Mouse (Mus musculus): ENCODE data around the gene Spock1.

The Spock1 gene

DNA sequence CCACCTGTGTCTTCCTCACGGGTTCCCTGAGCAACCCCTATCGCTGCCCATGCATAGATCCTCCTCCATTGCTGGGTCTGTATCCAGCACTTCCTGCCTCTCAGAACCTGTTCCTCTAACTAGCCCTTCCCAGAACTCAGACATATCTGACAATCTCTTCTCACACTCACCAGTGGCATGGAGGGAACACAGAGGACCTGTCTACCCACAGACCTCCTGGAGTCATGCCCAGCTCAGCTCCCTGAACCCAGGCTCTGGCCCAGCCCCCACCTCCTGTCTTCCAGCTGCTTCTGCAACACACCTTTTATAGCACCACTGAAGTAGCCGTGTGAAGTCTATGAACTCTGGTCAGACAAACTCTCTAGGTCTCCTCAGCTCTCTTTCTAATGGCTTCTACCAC lies 101.3 kb downstream of the Spock1 start:
- DNase-seq (ENCODE audit: low read depth, low spot score), result no peak

DNA sequence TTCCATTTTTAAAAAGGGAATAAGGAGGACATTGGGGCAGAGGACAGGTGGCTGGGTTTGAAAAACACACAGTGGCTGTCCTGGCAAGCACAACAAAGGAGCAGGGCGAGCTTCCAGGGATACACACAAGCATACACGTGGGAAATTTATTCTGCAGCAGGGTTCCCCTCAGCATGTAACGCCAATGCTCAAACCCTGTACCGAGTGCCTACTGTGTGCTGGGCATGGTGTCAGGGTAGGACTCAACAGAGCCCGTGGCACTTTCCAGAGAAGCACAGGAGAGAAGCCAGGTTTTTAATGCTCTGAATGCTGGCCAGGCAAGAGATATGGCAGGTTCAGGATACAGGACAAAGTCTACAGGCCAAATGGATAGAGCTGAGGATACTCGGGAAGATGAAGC lies 101.8 kb downstream of the Spock1 start:
- DNase-seq (ENCODE audit: low read depth, low spot score), result no peak

DNA sequence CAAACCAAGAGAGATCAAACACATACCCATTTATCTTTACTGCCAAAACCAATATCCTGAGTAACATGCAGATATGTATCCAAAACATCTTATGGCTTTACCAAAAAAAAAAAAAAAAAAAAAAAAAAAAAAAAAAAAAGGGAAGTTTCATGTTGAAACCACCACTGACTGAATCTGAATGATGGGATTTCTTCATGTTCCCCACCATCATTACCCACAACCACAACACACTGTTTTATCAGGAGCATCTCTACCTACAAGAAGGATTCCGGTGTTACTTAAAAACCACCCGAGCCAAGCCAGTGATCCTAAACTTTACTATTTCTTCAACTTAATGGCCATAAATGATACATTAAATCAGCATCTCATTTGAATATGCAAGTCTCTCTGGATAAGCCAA lies 109.5 kb downstream of the Spock1 start:
- no peak for DNase-seq (ENCODE audit: low read depth, low spot score)

DNA sequence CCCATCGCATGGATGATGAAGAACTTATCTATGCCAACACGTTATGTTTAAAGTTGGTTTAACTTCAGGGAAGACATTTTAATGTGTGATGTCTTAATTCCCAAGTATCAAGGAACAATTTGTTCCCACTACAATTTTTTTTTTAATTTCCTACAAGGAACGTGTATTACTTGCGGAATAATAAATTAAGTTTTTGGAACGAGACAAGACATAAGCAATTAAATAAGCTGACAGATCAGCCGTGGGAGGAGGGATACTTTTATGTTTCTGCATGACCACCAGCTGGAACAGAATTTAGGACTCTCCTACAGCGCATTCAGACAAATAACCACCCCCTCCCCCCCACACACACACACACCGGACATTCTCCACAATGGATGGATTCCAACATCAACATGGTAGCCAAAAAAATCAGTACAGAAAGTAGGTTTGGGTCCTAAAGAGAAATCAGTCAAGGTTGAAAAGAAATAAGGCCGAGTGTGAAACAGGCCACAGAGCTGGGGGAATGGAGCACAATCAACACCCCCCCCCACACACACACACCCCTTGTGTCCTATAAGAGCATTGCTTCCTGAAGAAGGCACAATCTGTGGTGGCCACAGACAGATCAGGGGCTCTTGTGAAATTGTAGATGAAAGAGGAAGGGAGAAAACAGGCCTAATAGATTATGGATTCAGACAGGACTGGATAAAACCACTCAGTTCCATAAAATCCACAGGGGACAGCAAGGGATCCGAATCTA lies 111.0 kb downstream of the Spock1 start:
- no peak for DNase-seq (ENCODE audit: low read depth, low spot score)

DNA sequence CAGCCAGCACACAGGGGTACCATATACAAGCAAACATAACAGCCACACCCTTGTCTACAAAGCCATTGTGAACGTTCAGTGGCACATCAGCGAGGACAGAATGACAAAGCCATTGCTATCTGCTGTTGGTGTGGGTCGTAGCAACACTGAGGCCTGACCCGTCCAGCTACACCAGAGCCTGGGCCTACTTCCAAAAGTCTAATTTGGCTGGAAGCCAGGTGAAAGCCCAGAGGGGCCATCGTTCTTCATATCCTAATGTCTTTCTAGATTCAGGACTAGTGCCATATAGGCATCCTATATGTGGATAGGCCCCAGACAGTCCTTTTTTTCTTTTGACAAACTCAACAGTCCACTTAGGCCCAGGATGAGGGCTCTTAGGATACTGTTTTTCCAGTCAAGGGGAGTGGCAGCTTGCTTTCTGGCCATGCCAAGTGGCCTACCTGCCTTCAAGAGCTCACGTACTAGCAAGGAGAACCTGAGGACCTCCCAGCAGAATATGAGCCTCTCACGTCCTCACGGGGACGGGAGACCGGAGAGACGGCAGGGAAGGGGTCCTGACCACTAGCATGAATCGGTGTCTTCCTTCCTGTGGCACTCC lies 114.4 kb downstream of the Spock1 start:
- no peak for DNase-seq (ENCODE audit: low read depth, low spot score)

DNA sequence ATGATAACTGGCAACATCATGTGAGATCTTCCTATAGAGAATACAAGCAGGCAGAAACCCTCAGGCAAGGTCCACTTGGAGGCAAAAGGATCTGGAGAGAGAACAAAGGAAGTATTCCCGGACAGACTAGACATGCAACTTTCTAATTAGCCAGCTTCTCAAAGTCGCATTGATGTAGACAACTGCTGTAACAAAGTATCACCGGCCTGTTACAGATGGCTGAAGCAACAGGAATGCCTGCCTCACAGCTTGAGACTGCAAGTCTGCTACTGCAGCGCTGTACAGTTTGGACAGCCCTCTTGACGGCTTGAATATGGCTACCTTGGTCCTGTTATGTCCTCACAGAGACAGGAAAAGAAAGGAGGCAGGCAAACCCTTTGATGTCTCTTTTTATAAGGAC lies 118.3 kb downstream of the Spock1 start:
- no peak for DNase-seq (ENCODE audit: low read depth, low spot score)

DNA sequence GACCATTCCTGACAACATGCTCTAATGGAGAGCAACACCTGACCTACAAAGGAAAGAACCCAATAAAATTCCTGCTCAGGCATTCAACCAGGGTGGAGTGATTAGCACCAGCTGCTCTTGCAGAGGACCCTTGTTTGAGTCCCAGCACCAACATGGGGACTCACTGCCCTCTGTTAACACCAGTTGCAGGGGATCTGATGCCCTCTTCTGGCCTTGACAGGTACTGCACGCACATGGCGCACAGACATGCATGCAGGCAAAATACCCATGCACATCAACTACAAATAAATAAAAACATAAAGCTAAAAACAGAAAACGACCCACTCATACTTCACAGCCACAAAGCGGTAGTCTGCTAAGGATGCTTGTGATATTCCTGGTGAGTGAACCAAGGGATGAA lies 119.8 kb downstream of the Spock1 start:
- DNase-seq (ENCODE audit: low read depth, low spot score), result no peak

DNA sequence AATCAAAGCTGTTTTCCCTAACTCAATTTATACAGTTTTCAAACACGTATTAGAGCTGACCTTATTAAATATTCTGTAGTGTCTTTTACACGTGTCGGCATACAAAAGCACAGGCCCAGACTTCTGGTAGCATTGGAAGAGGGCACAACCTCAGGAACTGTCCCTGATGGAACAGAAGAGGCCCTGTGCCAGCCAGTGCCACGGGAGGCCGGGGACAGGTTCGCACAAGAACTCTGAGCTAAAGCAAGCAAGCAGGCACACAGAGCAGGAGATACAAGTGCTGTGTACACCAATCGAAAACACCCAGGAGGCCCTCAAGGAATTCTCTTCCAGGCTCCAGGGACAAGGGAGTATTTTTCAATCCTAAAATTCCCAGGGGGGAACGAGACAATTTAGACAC lies 121.9 kb downstream of the Spock1 start:
- no peak for DNase-seq (ENCODE audit: low read depth, low spot score)

DNA sequence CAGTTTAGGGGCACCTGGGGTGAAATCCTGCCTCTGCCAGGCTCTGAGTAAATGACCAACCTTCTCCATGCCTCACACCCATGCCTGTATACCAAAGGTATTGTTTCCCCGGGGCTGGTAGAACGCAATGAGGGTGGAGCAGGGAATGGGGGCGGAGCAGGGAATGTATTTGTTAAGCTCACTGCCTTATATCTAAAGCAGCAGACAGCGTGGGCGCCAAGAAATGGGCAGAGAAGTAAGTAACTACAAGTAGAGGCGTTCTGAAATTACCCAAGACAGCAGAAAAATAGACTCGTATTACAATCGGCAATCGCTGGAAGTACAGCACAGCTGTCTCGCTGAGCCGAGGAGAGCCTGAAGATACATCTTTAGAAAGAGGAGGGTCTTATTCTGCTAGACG lies 125.2 kb downstream of the Spock1 start:
- peak; percentile 60 for DNase-seq (ENCODE audit: low read depth, low spot score)

DNA sequence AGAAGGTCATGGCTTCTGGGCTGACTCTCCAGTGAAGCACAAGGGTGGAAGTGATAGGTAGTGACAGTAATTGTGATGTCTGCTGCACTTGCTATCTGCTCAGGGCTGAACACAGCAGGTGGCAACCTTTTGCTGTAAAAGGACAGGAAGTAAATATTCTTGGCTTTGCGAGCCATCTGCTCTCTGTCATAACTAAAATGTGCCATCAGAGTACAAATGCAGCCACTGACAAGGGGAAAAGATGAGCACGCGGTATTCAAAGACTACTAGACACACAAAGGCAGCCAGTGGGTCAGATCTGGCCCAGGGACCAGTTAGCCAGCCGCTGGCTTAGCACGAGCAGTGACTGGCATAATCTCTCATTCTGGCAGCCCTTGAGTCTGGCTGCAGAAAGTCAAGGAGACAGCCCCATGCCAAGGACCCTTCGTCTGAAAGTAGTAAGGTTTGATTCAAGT lies 126.0 kb downstream of the Spock1 start:
- DNase-seq (ENCODE audit: low read depth, low spot score), result no peak

DNA sequence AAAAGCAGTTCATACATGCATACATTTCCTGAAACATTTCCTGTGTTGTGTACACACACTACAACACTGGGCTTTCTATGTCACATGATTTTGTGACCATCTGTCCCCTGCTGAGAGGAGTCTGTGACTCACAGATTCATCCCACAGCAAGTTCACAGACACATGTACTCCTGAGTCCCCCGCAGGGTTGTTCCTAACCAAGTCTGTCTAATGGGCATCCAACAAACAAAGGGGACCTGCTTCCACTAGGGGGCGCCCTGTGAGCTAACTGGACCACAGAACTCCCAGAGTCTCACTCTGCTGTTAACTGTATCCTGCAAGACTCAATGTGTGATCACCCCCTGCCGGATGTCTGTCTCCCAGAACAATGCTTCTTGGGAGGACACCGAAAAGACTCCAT lies 129.0 kb downstream of the Spock1 start:
- no peak for DNase-seq (ENCODE audit: low read depth, low spot score)

DNA sequence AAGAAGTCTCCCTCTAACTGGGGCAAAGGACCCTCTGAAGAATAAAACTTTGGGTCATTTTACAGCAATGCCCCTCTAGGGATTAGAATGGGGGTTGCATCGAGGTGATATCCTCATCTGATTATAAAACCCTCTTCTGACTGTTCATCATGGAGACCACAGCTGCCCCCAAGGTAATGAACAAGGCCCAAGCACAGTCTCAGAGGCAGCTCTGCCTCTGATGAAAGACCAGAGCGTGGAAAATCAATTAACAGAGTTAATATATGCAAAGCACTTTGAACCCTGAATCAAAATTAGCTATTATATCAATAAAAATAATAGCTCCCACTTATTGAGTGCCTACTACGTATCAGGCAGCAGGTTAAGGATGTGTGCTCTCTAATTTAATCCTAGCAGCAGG lies 129.6 kb downstream of the Spock1 start:
- DNase-seq (ENCODE audit: low read depth, low spot score), result no peak

DNA sequence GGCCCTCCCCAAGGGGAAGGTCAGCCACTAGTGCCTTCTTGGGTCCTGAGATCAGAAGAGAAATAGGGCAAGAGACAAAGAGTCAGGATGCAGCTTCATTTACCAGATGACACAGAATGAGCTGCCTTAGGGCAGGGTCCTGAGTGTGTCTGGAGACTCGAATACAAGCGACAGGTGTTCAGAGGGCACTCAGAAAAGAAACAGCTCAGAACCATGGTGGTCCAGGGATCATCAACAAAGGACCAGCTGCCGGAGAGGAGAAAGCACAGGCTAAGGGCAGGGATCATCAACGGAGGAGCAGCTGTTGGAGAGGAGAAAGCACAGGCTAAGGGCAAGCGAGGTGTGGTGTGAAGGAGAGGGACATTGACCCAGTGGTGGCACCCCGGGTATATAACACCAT lies 136.1 kb downstream of the Spock1 start:
- no peak for DNase-seq (ENCODE audit: low read depth, low spot score)

DNA sequence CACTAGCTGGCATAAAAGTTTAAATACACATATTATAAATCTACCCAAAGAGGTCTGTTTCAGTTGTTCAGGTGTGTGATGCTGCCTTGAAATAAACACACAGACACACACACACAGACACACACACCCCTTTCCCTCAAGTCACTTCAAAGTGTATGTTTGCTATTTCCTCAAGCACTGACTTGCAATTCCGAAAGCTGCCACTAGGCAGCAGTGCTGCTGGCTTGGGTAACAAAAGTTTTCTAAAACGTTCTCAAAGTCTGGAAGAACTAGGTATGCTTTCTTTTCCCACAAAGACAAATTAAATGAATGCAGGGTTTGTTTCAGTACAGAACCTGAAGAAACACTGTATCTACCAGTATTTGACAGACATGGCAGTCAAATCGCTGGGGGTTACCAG lies 141.4 kb downstream of the Spock1 start:
- DNase-seq (ENCODE audit: low read depth, low spot score), result no peak

DNA sequence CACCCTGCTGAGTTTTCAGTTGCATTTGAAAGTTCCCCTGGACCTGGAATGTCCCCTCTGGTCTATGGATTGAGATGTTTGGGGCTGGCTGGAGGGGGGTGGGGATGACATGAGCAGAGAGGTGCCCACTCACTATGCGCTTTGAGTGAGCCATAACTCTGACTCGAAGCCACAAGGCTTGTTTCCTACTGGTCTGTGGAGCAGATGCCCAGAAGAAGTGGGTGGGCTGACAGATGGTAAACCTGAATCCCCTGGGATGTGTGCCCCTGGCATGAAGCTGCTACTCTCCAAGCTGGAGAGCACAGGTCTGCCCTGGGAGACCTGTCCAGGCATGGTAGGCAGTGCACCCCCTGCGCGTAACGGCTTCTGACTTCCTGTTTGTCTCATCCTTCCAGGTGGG lies 147.0 kb downstream of the Spock1 start:
- DNase-seq (ENCODE audit: low read depth, low spot score), result no peak

DNA sequence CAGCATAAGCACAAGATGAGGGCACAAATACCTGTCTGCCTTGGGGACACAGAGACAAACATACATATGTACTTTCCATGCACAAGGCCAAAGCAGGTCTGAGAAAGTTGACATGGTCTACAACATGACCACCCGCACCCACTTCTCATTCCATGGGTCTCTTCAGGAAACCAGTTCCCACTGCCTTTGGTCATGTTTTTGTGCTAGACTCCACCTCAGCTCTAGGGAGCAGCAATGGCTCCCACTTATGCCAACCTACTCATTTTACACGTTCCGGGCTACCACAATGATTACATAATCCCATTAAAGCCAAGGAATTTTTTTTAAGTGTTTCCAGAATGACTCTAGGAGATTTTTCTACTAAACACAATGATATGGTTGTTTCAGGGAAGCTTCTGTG lies 147.5 kb downstream of the Spock1 start:
- no peak for DNase-seq (ENCODE audit: low read depth, low spot score)

DNA sequence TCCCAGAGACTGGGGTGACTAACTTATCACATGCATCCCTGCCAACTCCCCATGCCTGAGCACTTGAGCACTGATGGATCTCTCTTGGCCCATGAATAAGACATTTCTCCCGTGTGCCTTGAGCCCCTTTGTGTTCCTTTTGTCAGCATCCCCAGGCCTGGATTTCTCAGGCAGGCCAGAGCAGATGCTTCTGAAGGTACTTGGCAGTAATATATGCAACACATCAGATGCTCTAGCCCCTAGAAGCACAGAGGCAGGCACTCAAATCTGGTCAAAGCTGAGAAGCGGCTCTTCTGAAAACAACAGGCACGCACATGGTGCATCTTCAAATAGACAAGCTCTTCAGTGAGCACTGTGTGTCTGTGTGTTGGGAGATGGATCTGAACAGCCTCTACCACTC lies 151.8 kb downstream of the Spock1 start:
- DNase-seq (ENCODE audit: low read depth, low spot score), result peak; percentile 68

DNA sequence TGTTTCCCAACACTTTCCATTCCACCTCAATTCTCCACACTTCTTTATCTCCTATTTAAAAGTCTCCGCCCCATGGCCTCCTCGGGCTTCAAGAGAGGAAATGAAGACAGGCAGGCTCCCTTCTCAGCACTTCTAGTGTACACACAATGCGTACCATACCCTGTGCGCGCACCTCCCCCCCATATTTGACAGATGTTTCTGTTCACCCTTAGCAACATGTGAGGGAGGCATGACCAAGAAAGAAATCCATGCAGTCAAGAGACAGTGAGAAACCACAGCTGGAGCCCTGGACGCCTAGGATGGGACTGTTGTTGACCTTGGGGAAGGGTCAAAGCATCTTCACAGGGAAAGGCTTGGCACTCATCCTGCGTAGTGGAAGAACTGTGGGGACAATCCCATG lies 157.3 kb downstream of the Spock1 start:
- DNase-seq (ENCODE audit: low read depth, low spot score), result no peak

DNA sequence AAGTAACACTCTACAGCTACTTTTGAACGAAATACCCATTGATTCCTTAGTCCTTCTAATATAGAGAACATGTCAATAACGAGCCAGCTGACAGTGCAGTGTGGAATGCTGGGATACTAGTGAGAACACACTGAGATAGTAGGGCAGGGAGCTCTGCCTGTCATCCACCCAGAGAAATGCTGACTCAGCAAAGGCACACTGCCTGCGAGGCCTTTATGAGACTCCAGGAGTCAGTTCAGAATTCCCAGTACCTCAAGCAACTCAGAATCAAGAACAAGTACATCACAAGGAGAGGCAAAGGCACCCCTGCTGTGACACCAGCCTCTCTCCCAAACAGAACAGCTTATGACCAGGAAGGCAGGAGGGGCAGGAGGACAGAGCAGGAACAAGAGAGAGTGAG lies 163.5 kb downstream of the Spock1 start:
- no peak for DNase-seq (ENCODE audit: low read depth, low spot score)

DNA sequence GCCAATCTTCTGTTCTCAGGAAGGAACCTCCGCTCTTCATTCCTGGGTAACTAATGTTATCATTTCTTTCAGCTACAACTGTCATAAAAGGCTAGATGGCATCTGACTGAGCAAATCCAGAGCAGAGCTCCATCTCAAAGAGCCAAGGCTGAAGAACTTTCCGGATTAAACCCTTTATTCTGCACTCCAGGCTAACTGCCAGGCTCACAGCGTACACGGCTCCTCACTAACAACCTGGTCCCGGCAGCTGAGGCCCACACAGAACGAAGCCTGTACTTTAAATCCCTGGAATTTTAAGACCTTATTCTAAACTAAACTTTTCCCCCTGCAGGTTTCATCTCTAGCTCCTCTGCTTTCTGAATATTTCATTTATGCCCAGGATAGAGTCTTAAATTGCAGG lies 166.9 kb downstream of the Spock1 start:
- no peak for DNase-seq (ENCODE audit: low read depth, low spot score)

DNA sequence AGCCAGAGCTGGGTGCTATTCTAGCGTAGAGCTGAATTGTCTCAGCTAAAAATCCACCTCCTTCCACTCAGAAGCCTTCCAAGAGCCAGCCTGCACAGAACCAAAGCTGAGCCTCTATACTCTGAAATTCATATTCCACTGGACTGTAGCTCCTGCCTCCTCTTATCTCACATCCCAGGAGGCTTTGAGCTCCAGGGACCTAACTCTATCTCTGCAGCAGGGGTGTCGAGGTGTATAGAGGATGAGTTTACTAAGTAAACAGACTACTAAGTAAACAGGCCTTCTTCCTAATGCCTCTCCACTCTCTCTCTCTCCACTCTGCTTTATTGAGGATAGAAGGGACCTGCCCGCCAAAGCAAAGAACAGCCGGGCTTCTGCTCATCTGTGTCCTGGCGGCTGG lies 167.7 kb downstream of the Spock1 start:
- no peak for DNase-seq (ENCODE audit: low read depth, low spot score)

DNA sequence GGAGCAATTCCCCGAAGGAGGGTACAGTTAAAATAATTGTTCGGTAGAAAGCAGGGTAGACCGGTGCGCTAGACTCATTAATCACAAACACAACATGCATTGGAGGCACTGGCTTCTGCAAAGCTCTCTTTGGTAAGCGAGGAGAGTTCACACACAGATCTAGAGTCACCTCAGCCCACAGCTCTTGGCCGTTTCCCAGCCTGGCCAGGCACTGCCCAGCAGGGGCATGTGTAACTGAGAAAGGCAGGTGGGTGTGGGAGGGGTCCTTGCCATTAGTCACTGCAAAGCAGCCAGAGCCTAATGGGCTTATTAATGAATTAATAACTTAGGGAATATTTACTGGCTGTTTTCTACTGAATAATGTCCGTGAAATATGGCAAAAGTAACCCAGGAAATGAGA lies 172.1 kb downstream of the Spock1 start:
- no peak for DNase-seq (ENCODE audit: low read depth, low spot score)

DNA sequence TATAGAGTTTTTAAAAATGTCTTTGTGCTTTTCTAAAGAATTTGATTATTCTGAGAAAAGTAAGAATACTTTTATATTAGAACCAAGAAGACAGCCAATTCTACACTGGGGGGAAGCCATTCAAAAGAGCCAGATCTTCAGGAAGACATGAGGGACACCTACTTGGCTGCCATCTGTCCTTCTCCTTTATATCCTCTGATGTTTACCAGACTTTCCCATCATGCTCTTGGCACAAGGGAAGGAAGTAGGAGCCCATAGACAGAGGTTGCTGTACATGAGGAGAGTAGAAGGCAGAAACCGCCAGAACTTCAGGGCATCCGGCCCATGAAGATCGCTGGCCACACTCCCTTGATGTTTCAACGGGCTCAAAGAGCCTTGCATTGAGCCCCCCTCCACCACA lies 173.6 kb downstream of the Spock1 start:
- no peak for DNase-seq (ENCODE audit: low read depth, low spot score)

DNA sequence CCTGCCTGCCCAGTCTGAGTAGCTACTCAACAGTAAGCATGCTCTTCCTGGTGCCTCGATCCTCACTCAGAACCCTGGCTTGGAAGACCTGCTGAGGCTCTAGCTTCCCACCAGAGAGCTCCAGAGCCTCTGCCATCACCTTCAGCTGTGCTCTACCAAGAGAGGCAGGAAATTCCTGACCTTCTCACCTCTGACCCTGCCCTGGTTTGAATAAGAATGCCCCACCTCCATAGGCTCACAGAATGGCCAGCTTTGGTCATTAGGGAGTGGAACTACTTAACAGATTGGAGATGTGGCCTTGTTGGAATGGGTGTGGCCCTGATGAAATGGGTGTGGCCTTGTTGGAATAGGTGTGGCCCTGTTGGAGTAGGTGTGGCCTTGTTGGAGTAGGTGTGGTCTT lies 174.6 kb downstream of the Spock1 start:
- no peak for DNase-seq (ENCODE audit: low read depth, low spot score)
